Mouse (Mus musculus) cortical plate, adult 2 months (tissue): ENCODE results near the gene Ebpl.

Experiments
- CTCF ChIP-seq: fragments of 200-500 bp; IDR thresholded peaks from 2 replicates; pipeline ENCODE4 v1.5.1; 2011; ENCODE audit warnings: mild to moderate bottlenecking, control low read depth, low read length; ENCODE audit not compliant: insufficient read depth; ENCODE audit errors: extremely low read depth
- POLR2A ChIP-seq: fragments of 200-500 bp; IDR thresholded peaks from 2 replicates; pipeline ENCODE4 v1.6.1; 2011; ENCODE audit warnings: mild to moderate bottlenecking, low read length, control low read depth; ENCODE audit not compliant: insufficient read depth; ENCODE audit errors: extremely low read depth

- no peak for TF ChIP-seq CTCF
- TF ChIP-seq POLR2A, result no peak
Measured at GRCm38 (mm10) chr14:61330591-61330990, 29.6 kb downstream of the Ebpl start.
